Mouse (Mus musculus): ENCODE results near the gene Tmc1.

Gene Tmc1

DNA sequence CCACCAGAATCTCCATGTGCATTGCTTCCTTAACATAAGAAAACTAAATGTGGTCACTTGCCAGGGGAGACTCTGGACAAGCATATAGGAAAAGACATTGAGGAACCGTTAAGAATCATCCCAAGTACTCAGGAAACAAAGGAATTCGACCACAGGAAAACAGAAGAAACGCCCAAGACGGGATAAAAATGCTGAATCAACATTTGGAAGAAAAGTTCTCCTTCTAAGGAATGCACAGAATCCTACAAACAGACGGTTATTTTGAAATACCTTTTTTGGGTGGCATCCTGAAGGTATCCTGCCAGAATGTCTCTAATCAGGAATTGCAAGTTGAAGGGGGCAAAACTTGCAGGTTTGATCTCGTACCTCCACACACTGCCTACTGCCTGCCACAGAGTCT lies at the start of gene Tmc1:
Gene Tmc1 (minus strand): TSS at position 329 of the 400 bp plus-strand sequence.
- DNase-seq (ENCODE audit: low spot score in 2 of 2): no peak

DNA sequence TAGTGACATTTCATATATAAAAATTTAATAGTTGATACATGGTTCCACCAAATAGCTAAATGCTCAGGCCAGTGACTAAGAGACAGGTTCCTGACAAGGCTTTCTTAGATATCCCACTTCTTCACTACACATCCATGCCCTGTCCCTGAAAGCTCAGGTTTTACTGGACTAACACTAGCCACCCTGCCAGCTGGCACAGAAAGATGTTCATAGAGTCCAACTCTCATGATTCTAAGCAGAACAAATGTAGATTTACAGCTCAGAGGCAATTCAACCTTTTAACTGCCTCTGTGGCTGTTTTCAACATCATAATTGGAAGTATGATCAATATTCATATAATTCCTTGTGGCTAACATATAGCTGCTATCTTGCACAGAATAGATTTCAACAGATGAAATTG lies 47.5 kb upstream of the Tmc1 start:
- DNase-seq (ENCODE audit: low spot score in 2 of 2): no peak

DNA sequence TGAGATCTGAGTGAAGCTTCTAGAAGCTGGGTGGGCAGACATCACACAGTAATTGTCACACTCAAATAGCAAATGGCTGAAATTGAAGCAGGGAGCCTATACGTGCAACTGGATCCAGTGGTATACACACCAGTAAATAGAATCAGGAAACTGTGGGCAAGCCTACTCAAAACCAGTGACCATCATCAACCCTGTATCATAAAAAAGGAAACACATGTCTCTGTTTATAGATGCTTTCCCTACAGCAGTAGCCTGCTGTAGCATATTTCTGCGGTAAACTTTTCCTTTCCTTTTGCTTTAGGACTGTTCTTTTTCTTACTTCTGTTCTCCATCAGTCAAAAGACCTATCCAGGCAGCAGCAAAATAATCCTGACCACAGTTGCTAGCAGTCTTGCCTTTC lies 25.2 kb upstream of the Tmc1 start:
- no peak for DNase-seq (ENCODE audit: low spot score in 2 of 2)

- no peak for DNase-seq (ENCODE audit: low spot score in 2 of 2)
Measured at GRCm38 (mm10) chr19:20978148-20978547, 24.1 kb upstream of the Tmc1 start.

DNA sequence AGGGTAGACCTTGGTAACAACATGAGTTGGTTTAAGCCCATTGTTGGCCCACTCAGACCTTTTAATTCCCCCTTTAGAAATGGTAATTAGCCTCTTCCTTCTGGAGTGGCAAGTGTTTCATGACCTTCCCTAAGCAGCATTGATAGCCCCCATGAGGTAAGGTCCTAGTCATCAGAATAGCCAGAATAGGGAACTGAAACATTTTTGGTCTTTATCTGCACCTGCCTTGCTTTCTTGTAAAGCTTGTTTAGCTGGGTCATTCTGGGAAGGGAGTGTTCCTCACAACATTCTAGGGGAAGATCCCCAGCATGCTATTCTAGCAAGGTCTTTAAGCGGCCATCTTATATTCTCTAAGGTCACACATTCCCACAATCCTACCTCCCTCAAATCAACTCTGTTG lies 17.9 kb upstream of the Tmc1 start:
- DNase-seq (ENCODE audit: low spot score in 2 of 2): no peak

- no peak for DNase-seq (ENCODE audit: low spot score in 2 of 2)
Measured at GRCm38 (mm10) chr19:20954815-20955214, 813 bp upstream of the Tmc1 start.

DNA sequence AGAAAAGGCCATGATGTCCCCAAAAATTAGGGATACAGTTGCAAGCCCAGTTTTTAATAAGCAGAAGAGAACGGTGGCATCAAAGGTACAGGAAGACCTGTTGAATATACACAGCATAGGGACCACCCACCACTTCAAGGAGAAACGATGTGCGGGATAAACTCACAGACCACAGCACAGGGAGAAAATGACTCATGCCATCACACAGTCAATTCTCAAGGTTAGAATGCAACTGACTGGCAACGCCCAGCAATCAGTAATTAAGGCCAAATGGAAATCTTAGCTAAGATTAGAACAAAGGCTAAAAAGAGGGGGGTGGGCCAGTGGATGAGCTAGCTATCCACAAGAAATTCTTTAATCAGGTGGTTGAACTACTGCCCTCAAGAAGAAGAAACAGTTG lies 9.6 kb downstream of the Tmc1 start:
- DNase-seq (ENCODE audit: low spot score in 2 of 2): no peak

GRCm38 (mm10) chr19:20924282-20924681 lies 29.7 kb downstream of the Tmc1 start:
- DNase-seq (ENCODE audit: low spot score in 2 of 2): no peak

GRCm38 (mm10) chr19:20923336-20924211 lies 30.4 kb downstream of the Tmc1 start:
- DNase-seq (ENCODE audit: low spot score in 2 of 2): no peak

- no peak for DNase-seq (ENCODE audit: low spot score in 2 of 2)
Measured at GRCm38 (mm10) chr19:20918241-20918640, 35.8 kb downstream of the Tmc1 start.

DNA sequence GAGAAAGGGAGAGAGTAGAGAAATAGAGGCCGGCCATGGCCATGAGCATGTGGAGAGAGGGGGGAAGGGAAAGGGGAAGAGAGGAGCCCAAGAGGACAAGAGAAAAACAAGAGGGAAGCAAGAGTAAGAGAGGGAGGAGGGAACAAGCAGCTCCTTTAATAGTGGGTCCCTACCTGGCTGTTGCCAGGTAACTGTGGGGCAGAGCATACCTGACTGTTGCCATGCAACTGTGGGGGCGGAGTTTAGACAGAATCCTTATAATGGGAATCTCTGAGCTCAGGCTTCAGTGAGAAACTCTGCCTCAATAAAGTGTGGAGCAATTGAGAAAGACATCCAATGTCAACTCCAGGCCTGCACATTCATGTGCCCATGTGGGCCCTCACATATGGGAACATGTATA lies 38.9 kb downstream of the Tmc1 start:
- no peak for DNase-seq (ENCODE audit: low spot score in 2 of 2)

DNA sequence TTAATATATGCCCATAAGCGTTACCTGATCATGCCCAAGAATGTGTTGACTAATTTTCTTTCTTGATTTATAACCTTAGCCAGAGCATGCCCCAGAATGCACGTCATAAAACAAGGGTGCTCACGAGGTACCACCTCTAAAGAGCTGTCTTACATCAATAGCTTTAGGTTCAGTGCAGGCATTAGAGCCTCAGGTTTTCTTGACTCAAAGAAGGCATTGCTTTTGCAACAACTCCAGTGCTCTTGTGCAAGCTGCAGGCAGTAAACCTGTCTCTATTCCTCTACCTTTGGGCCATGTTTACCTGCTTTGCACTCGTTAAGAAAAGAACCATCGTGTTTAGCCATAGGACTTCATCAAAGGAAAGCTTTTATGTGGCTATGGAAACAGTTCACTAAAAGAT lies 43.6 kb downstream of the Tmc1 start:
- no peak for DNase-seq (ENCODE audit: low spot score in 2 of 2)

- no peak for DNase-seq (ENCODE audit: low spot score in 2 of 2)
Measured at GRCm38 (mm10) chr19:20881205-20881604, 72.8 kb downstream of the Tmc1 start.

GRCm38 (mm10) chr19:20875881-20876280 lies 78.1 kb downstream of the Tmc1 start:
- DNase-seq (ENCODE audit: low spot score in 2 of 2): no peak

DNA sequence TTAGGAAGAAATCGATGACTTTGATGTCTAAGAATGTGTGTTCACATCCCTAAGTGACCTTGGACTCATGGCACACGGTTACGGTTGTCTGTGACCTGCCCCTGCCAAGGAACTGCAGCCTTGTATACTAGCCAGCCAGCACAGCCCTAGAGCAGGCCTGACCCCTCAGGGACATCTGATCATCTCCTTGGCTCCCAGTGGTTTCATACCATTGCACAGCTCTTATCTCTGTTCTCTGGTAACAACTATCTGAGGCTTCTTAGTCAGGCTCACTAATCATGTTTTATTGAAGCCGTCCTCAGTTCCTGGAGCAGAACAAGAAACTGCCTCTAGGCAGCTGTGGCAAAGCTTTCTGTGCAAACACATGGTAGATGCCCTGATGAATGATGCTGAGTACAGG lies 92.2 kb downstream of the Tmc1 start:
- DNase-seq (ENCODE audit: low spot score in 2 of 2): no peak

- DNase-seq (ENCODE audit: low spot score in 2 of 2): no peak
Measured at GRCm38 (mm10) chr19:20860270-20860669, 93.7 kb downstream of the Tmc1 start.

DNA sequence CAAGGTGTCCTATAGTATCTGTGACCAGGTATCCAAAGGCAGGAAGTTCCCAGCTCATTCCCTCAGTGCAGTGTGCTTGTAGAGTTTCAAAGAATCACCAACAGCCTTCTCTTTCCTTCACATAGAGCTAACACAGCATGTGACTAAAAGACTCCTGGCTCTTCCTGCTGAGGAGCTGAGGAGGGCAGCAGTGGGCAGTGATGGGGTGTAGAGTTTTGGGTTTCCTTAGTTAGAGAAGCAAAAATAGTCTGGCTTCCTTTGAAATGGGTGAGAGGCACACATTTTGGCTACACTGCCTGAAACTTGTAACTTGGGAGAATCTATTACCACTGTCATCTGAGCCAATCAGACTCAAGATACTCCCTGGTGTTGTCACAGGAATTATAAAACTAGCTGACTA lies 96.2 kb downstream of the Tmc1 start:
- no peak for DNase-seq (ENCODE audit: low spot score in 2 of 2)

GRCm38 (mm10) chr19:20848906-20849305 lies 105.1 kb downstream of the Tmc1 start:
- no peak for DNase-seq (ENCODE audit: low spot score in 2 of 2)

GRCm38 (mm10) chr19:20847476-20848073 lies 106.4 kb downstream of the Tmc1 start:
- no peak for DNase-seq (ENCODE audit: low spot score in 2 of 2)

DNA sequence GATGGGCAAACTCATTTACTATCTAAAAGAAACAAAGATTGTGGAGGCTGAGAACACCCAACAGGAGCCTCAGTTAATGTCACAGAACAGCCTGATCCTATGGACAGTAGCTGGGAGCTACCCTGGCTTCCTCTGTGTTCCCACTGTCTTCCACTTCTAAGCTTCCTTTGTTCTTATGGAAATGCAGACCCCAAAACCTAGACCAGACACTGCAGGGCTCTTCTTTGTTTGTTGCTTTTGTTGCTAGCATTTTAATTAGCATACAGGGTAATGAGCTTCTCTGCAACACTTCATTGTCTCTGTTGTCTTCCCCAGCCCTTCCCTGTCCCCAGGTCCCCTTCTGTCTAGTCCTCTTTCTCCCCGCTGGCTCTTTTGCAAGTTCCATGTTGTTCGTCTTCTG lies 116.6 kb downstream of the Tmc1 start:
- no peak for DNase-seq (ENCODE audit: low spot score in 2 of 2)

GRCm38 (mm10) chr19:20836055-20836845 lies 117.8 kb downstream of the Tmc1 start:
- DNase-seq (ENCODE audit: low spot score in 2 of 2): peak in 1 of 2 experiments; percentile 2

DNA sequence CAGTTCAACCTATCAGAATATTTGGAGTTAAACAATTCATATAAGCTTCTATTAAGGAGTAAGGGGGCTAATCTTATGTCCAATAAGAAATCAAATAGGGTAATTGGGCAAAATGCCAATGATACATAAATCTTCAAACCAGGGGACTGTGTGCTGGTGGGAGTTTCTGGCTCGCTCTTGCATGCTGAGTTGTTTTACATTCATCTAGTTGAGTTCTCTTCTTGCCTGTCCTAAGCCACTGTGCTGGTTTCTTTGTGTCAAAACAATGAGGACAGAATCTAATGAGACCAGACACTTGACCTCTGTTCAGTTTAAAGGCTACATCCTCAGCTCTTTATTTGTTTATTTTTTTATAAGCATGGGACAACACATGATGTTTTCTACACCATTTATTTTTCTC lies 119.1 kb downstream of the Tmc1 start:
- no peak for DNase-seq (ENCODE audit: low spot score in 2 of 2)

- no peak for DNase-seq (ENCODE audit: low spot score in 2 of 2)
Measured at GRCm38 (mm10) chr19:20799460-20799859, 154.5 kb downstream of the Tmc1 start.
